Comparison of ENCODE assay signal across 9 mouse cellular contexts in the genomic region with DNA sequence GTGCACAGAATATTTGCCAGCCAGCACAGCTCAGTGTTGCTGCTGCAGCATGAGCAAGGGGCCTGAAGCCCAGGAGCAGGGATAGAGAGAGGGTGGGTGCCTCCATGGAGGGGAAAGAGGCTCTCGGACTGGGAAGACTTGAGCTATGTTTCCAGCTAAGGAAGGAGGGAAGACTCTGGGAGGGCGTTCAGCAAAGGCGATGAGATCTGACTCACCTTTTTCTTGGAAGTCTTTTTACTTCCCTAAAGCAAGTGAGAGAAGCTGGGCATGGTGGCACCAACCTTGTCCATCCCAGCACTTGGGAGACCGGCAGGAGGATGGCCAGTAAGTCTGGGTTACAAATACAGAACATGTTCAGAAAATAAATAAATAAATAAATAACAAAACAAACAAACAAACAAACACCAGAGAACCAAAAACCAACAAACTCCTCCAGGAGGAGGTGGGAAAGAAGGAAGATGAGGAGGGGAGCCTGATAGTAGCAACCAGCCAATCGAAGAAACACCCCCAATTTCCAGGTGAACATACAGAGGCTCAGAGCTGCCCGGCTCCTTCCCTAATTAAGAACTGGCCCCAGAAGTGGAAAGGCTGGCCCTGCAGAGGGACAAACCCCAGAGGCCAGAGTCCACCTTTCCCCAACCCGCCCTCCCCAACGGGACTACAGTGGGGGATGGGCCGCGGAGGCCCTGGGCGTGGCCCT. TPM values are rescaled to one million over a fixed set of nuclear protein-coding genes. Genes with fewer than 3 reads are reported as not detected.
DNase-seq lines count a peak whose midpoint lies in the region; ATAC-seq and TF ChIP-seq lines count a peak whose summit lies in the region.
"Had no signal": no experiment of that assay in that cellular context is flagged by ENCODE, and none has a peak within 500 bp of the region (broad histone marks: within the 10 kb centered on the region; RNA-seq: fewer than 3 reads in every experiment).

No protein-coding gene starts in this region.

- H3K79me2 ChIP-seq in macrophage (ENCODE audit: inconsistent target), result peaks cover 19% of the 10 kb centered on the region

- 15% methylated on average over 9 of the region's 11 CpGs for WGBS in heart, embryonic 12.5 days
- 14% methylated on average over 11 of the region's 11 CpGs for WGBS in hindbrain, embryonic 10.5 days
- WGBS in macrophage (ENCODE audit: missing documents), result 19% methylated on average over 11 of the region's 11 CpGs

- peak overlapping the region; percentile 70 for H3K9ac ChIP-seq in heart, embryonic 12.5 days

- peak overlapping the region; percentile 70 for H3K4me2 ChIP-seq in heart, embryonic 12.5 days

- no peak for ATAC-seq in heart, embryonic 12.5 days (ENCODE audit: insufficient number of reproducible peaks, low FRiP score)
- ATAC-seq in G1E (ENCODE audit: extremely low read depth, insufficient number of reproducible peaks, low FRiP score, poor library complexity, severe bottlenecking), result no peak

- peak overlapping the region; percentile 43 for H3K4me3 ChIP-seq in heart, embryonic 12.5 days
- H3K4me3 ChIP-seq in G1E (ENCODE audit: low read depth, low read length) (peak overlapping the region; percentile 67), macrophage (ENCODE audit: inconsistent target) (peak overlapping the region; percentile 17; the same call in 1 of the 2 replicates)
- peak overlapping the region; percentile 51 for H3K4me3 ChIP-seq in hindbrain, embryonic 10.5 days

- H3K27me3 ChIP-seq in heart, embryonic 12.5 days (replicated peaks), result no peaks in the 10 kb centered on the region
- no peaks in the 10 kb centered on the region for H3K27me3 ChIP-seq in G1E (ENCODE audit: insufficient read depth, low read length)
- peaks cover 7% of the 10 kb centered on the region for H3K27me3 ChIP-seq in hindbrain, embryonic 10.5 days (ENCODE audit: insufficient read depth, poor library complexity, severe bottlenecking)
- H3K27me3 ChIP-seq: Patski had no signal

- no peaks in the 10 kb centered on the region for H3K9me3 ChIP-seq in heart, embryonic 12.5 days (replicated peaks)
- no peaks in the 10 kb centered on the region for H3K9me3 ChIP-seq in G1E (replicated peaks)
- H3K9me3 ChIP-seq in hindbrain, embryonic 10.5 days, result no peaks in the 10 kb centered on the region

- DNase-seq in heart, postnatal 36 days, result no peak
- DNase-seq in G1E (ENCODE audit: low spot score), result no peak
- DNase-seq in hindbrain, embryonic 10.5 days (ENCODE audit: low spot score), result no peak
- DNase-seq in cerebellum, adult 11 months, result no peak
- no peak for DNase-seq in ovary, postnatal 10 days (ENCODE audit: low spot score)
- DNase-seq in urinary bladder, postnatal 4 days (ENCODE audit: low spot score in 2 of 2), result no peak

- H3K4me1 ChIP-seq in heart, embryonic 12.5 days (replicated peaks), result peaks cover 14% of the 10 kb centered on the region
- peaks cover 81% of the 10 kb centered on the region for H3K4me1 ChIP-seq in G1E (ENCODE audit: insufficient read depth, low read depth, low read length)
- peaks cover 16% of the 10 kb centered on the region for H3K4me1 ChIP-seq in hindbrain, embryonic 10.5 days (replicated peaks)

- peak overlapping the region; percentile 86 for H3K27ac ChIP-seq in heart, embryonic 12.5 days (ENCODE audit: poor library complexity, severe bottlenecking)
- H3K27ac ChIP-seq in hindbrain, embryonic 10.5 days, result peak overlapping the region; percentile 89
- peak overlapping the region; percentile 15; the same call in 1 of the 2 replicates for H3K27ac ChIP-seq in macrophage

- no peak for TF ChIP-seq CTCF in G1E (IDR thresholded peaks at IDR 0.05; ENCODE audit: low read depth, low read length)

- intact Hi-C loops in heart, postnatal 36 days (cut with DNase I), result loop anchor here (10.0 kb wide), 1 partner anchor 316 kb away; a partner anchor contains a TSS

- H3K36me3 ChIP-seq in heart, embryonic 12.5 days, result peaks cover 18% of the 10 kb centered on the region
- H3K36me3 ChIP-seq in G1E (replicated peaks) (peaks cover 28% of the 10 kb centered on the region), macrophage (ENCODE audit: inconsistent target) (peaks cover 11% of the 10 kb centered on the region)
- H3K36me3 ChIP-seq in hindbrain, embryonic 10.5 days, result peaks cover 23% of the 10 kb centered on the region

RNA-seq across cellular contexts. Expression of a gene that starts 5.6 kb away (rescaled TPM):
- 35.3 and 35.9 TPM in 2 replicates for polyA plus RNA-seq in heart, embryonic 12.5 days (2016; fragmentation: Nextera tagmentation; extraction: Ambion mirVana)
- 10 to 100 TPM in 1 of 2 experiments, 1 to 10 TPM in 1; 9.5 to 11.5 TPM for total RNA-seq in heart, postnatal 36 days (2021)
- 18.5 and 18.6 TPM in 2 replicates for total RNA-seq in G1E (2014; fragmentation: Nextera tagmentation)
- 62.3 and 63.1 TPM in 2 replicates for total RNA-seq in G1E (2017)
- polyA plus RNA-seq in G1E (2012), result 56.9 and 75.3 TPM in 2 replicates
- 21.5 and 23.6 TPM in 2 replicates for polyA plus RNA-seq in hindbrain, embryonic 10.5 days (2016; fragmentation: Nextera tagmentation; extraction: Ambion mirVana)
- total RNA-seq in macrophage (2018; cell fraction: chromatin; rRNA removed), result 10 to 100 TPM in 25 of 26 experiments, 1 to 10 TPM in 1; 7.6 to 29.7 (median 19.0) TPM
- total RNA-seq in macrophage (2018; cell fraction: cytosol; rRNA removed), result 10 to 100 TPM; 30.9 to 68.3 (median 41.2) TPM
- 10 to 100 TPM; 18.1 to 55.2 (median 28.5) TPM for total RNA-seq in macrophage (2018; cell fraction: nucleus; rRNA removed)
- 16.5 to 37.7 TPM (median 28.9 TPM) in 3 replicates for polyA plus RNA-seq in macrophage (2018)

RNA-seq across cellular contexts. Expression of a gene that starts 7.5 kb away (rescaled TPM):
- polyA plus RNA-seq in heart, embryonic 12.5 days (2016; fragmentation: Nextera tagmentation; extraction: Ambion mirVana), result 22.8 and 23.3 TPM in 2 replicates
- 1 to 10 TPM; 8.3 to 8.4 TPM for total RNA-seq in heart, postnatal 36 days (2021)
- total RNA-seq in G1E (2014; fragmentation: Nextera tagmentation) (5.2 and 9.0 TPM in 2 replicates), G1E (2017) (15.8 and 18.1 TPM in 2 replicates)
- polyA plus RNA-seq in G1E (2012) (24.0 and 27.0 TPM in 2 replicates), macrophage (2018) (9.9 to 24.4 TPM (median 12.1 TPM) in 3 replicates)
- polyA plus RNA-seq in hindbrain, embryonic 10.5 days (2016; fragmentation: Nextera tagmentation; extraction: Ambion mirVana), result 23.0 and 24.2 TPM in 2 replicates
- 10 to 100 TPM in 5 of 26 experiments, 1 to 10 TPM in 16, under 1 TPM in 2, not detected in 3; 0.73 to 15.2 (median 5.4) TPM for total RNA-seq in macrophage (2018; cell fraction: chromatin; rRNA removed)
- total RNA-seq in macrophage (2018; cell fraction: cytosol; rRNA removed), result 10 to 100 TPM in 20 of 26 experiments, 1 to 10 TPM in 6; 1.5 to 25.1 (median 15.3) TPM
- total RNA-seq in macrophage (2018; cell fraction: nucleus; rRNA removed), result 10 to 100 TPM in 12 of 26 experiments, 1 to 10 TPM in 14; 1.6 to 37.4 (median 9.6) TPM

RNA-seq across cellular contexts. Expression of a gene that starts 18.0 kb away (rescaled TPM):
- 3.3 and 3.5 TPM in 2 replicates for polyA plus RNA-seq in heart, embryonic 12.5 days (2016; fragmentation: Nextera tagmentation; extraction: Ambion mirVana)
- under 1 TPM; 0.95 to 0.97 TPM for total RNA-seq in heart, postnatal 36 days (2021)
- total RNA-seq in G1E (2014; fragmentation: Nextera tagmentation) (1.5 and 1.7 TPM in 2 replicates), G1E (2017) (0.93 and 1.3 TPM in 2 replicates)
- polyA plus RNA-seq in G1E (2012) (2.3 and 2.7 TPM in 2 replicates), macrophage (2018) (0.20 to 0.30 TPM (median 0.22 TPM) in 3 replicates)
- polyA plus RNA-seq in hindbrain, embryonic 10.5 days (2016; fragmentation: Nextera tagmentation; extraction: Ambion mirVana), result 2.5 and 3.4 TPM in 2 replicates
- total RNA-seq in macrophage (2018; cell fraction: chromatin; rRNA removed), result 1 to 10 TPM in 3 of 26 experiments, under 1 TPM in 18, not detected in 5; 0.20 to 1.3 (median 0.63) TPM
- total RNA-seq in macrophage (2018; cell fraction: cytosol; rRNA removed), result under 1 TPM; 0.05 to 0.37 (median 0.17) TPM
- total RNA-seq in macrophage (2018; cell fraction: nucleus; rRNA removed), result 1 to 10 TPM in 3 of 26 experiments, under 1 TPM in 21, not detected in 2; 0.15 to 1.1 (median 0.53) TPM

RNA-seq across cellular contexts. Expression of a gene that starts 33.3 kb away (rescaled TPM):
- polyA plus RNA-seq in heart, embryonic 12.5 days (2016; fragmentation: Nextera tagmentation; extraction: Ambion mirVana), result 68.4 and 82.4 TPM in 2 replicates
- total RNA-seq in heart, postnatal 36 days (2021), result 10 to 100 TPM; 29.9 to 31.8 TPM
- total RNA-seq in G1E (2014; fragmentation: Nextera tagmentation) (438 and 479 TPM in 2 replicates), G1E (2017) (212 and 254 TPM in 2 replicates)
- polyA plus RNA-seq in G1E (2012) (394 and 460 TPM in 2 replicates), macrophage (2018) (251 to 318 TPM (median 262 TPM) in 3 replicates)
- 40.6 and 41.8 TPM in 2 replicates for polyA plus RNA-seq in hindbrain, embryonic 10.5 days (2016; fragmentation: Nextera tagmentation; extraction: Ambion mirVana)
- 100 to 1,000 TPM in 15 of 26 experiments, 10 to 100 TPM in 11; 19.9 to 251 (median 118) TPM for total RNA-seq in macrophage (2018; cell fraction: chromatin; rRNA removed)
- total RNA-seq in macrophage (2018; cell fraction: cytosol; rRNA removed), result 100 to 1,000 TPM; 176 to 279 (median 229) TPM
- total RNA-seq in macrophage (2018; cell fraction: nucleus; rRNA removed), result 100 to 1,000 TPM in 13 of 26 experiments, 10 to 100 TPM in 13; 45.0 to 228 (median 101) TPM

RNA-seq across cellular contexts. Expression of a gene that starts 33.6 kb away (rescaled TPM):
- polyA plus RNA-seq in heart, embryonic 12.5 days (2016; fragmentation: Nextera tagmentation; extraction: Ambion mirVana), result 0.26 TPM in 2 replicates
- under 1 TPM; 0.22 to 0.41 TPM for total RNA-seq in heart, postnatal 36 days (2021)
- total RNA-seq in G1E (2014; fragmentation: Nextera tagmentation), result 0.92 and 2.9 TPM in 2 replicates
- total RNA-seq in G1E (2017), result 1.1 and 1.2 TPM in 2 replicates
- polyA plus RNA-seq in G1E (2012), result 0.91 and 1.1 TPM in 2 replicates
- polyA plus RNA-seq in hindbrain, embryonic 10.5 days (2016; fragmentation: Nextera tagmentation; extraction: Ambion mirVana), result 0.33 and 0.34 TPM in 2 replicates
- 1 to 10 TPM in 5 of 26 experiments, under 1 TPM in 18, not detected in 3; 0.09 to 4.2 (median 0.40) TPM for total RNA-seq in macrophage (2018; cell fraction: chromatin; rRNA removed)
- total RNA-seq in macrophage (2018; cell fraction: cytosol; rRNA removed), result under 1 TPM in 24 of 26 experiments, not detected in 2; 0.03 to 0.23 (median 0.05) TPM
- 1 to 10 TPM in 1 of 26 experiments, under 1 TPM in 18, not detected in 7; 0.08 to 1.0 (median 0.61) TPM for total RNA-seq in macrophage (2018; cell fraction: nucleus; rRNA removed)
- 0.04 to 0.22 TPM (median 0.16 TPM) in 3 replicates for polyA plus RNA-seq in macrophage (2018)

Comparison
In these comparisons a context has a peak if more than half of its experiments do, and no peak if none do; other contexts are left out.
1. H3K27ac ChIP-seq: peak in every context shown above with its lines; median percentile 89 in hindbrain, embryonic 10.5 days; 86 in heart, embryonic 12.5 days; 15 in macrophage.
2. H3K4me3 ChIP-seq: peak in every context shown above with its lines; median percentile 67 in G1E; 51 in hindbrain, embryonic 10.5 days; 43 in heart, embryonic 12.5 days; 17 in macrophage.